Mouse (Mus musculus) liver, embryonic 16.5 days (tissue): ENCODE results near the gene Zbtb7b. TPM values are rescaled to one million over a fixed set of nuclear protein-coding genes. Genes with fewer than 3 reads are reported as not detected.
A peak's percentile ranks its signal among the peaks of the same experiment; 100 is the strongest.

Source experiments
- ATAC-seq: fragments of 200-750 bp; cut with Nextera tagmentation; 2 replicates; pipeline ENCODE4 v1.8.0; 2017; ENCODE audit warnings: low read depth, mild to moderate bottlenecking, moderate number of reproducible peaks, moderate library complexity
- H3K27ac ChIP-seq: fragments of 300-500 bp; sonication (generic); 2 replicates; pipeline ENCODE4 v1.5.1; 2014; ENCODE audit warnings: mild to moderate bottlenecking, low read length
- H3K27me3 ChIP-seq: fragments of 300-500 bp; sonication (generic); 2 replicates; pipeline ENCODE4 v1.6.1; 2014; ENCODE audit warnings: low read depth, low read length, mixed read lengths; ENCODE audit not compliant: control insufficient read depth, insufficient read depth
- H3K36me3 ChIP-seq: fragments of 300-500 bp; sonication (generic); 2 replicates; pipeline ENCODE4 v1.6.1; 2014; ENCODE audit warnings: mild to moderate bottlenecking; ENCODE audit not compliant: control insufficient read depth, insufficient read depth
- H3K4me1 ChIP-seq: fragments of 300-500 bp; sonication (generic); 2 replicates; pipeline ENCODE4 v1.6.1; 2014; ENCODE audit warnings: low read depth, low read length, mixed read lengths; ENCODE audit not compliant: control insufficient read depth
- H3K4me2 ChIP-seq: fragments of 300-500 bp; sonication (generic); 2 replicates; pipeline ENCODE4 v1.6.1; 2014; ENCODE audit warnings: low read depth, low read length, mixed read lengths
- H3K4me3 ChIP-seq: fragments of 300-500 bp; sonication (generic); 2 replicates; pipeline ENCODE4 v1.5.1; 2014; ENCODE audit warnings: low read depth, mild to moderate bottlenecking, low read length
- H3K9ac ChIP-seq: fragments of 300-500 bp; sonication (generic); 2 replicates; pipeline ENCODE4 v1.6.1; 2014; ENCODE audit warnings: low read depth, low read length
- H3K9me3 ChIP-seq: fragments of 300-500 bp; sonication (generic); replicated peaks from 2 replicates; pipeline ENCODE4 v1.6.1; 2016; ENCODE audit warnings: low read length; ENCODE audit not compliant: control insufficient read depth
- WGBS: fragments of 180-500 bp; shearing (Covaris S2); extraction: QIAGEN DNeasy Blood & Tissue Kit; methylation state at CpG from one replicate; pipeline ENCODE4 v1.1.7; 2014; ENCODE audit not compliant: insufficient replicate concordance; 5-methylcytosine and 5-hydroxymethylcytosine counted together
- polyA plus RNA-seq: library from polyadenylated mRNA; unstranded; fragments of >200 nt; fragmentation: Nextera tagmentation; extraction: Ambion mirVana; gene quantifications from 2 replicates; pipeline ENCODE4 v1.2.1, GENCODE M21; 2015

Zbtb7b gene
- polyA plus RNA-seq, 1 experiment from 2014 or later = 2.4 TPM

GRCm38 (mm10) chr3:89337721-89338578 is 56.6 kb downstream of the Zbtb7b start, which contains the start of gene Efna4:
Efna4 (minus strand) TSS chr3:89338028.
- Histone ChIP-seq H3K4me1 (peaks cover 8% of the 10 kb centered on the region; the same call in 1 of the 2 replicates), H3K4me2 (peak within 1 kb of the TSS; percentile 79), H3K36me3 (no peaks in the 10 kb centered on the region), H3K9me3 (no peaks in the 10 kb centered on the region), H3K9ac (peak within 1 kb of the TSS; percentile 60), H3K4me3 (peak within 1 kb of the TSS; percentile 60), H3K27ac (no peak within 1 kb of the TSS), H3K27me3 (peaks cover 12% of the 10 kb centered on the region)
- peak; percentile 68 for ATAC-seq
- 2% methylated on average over 44 of the region's 44 CpGs for WGBS

GRCm38 (mm10) chr3:89337062-89337720 is 57.4 kb downstream of the Zbtb7b start:
- Histone ChIP-seq H3K9ac (peak overlapping the region; percentile 60), H3K27ac (no peak overlapping the region), H3K36me3 (no peaks in the 10 kb centered on the region), H3K9me3 (no peaks in the 10 kb centered on the region), H3K27me3 (peaks cover 12% of the 10 kb centered on the region), H3K4me1 (peaks cover 8% of the 10 kb centered on the region; the same call in 1 of the 2 replicates), H3K4me3 (peak overlapping the region; percentile 60), H3K4me2 (peak overlapping the region; percentile 79)
- 0 out of 2 replicates have a peak, but pooled peaks have one; percentile 2 for ATAC-seq
- 3% methylated on average over 20 of the region's 21 CpGs for WGBS

GRCm38 (mm10) chr3:89336529-89336928 is 58.0 kb downstream of the Zbtb7b start:
- no peak overlapping the region for H3K27ac ChIP-seq
- 25% methylated on average over 6 of the region's 6 CpGs for WGBS
- no peak overlapping the region for H3K9ac ChIP-seq
- H3K4me1 ChIP-seq = peaks cover 8% of the 10 kb centered on the region; the same call in 1 of the 2 replicates
- no peak for ATAC-seq
- H3K36me3 ChIP-seq = no peaks in the 10 kb centered on the region
- H3K4me2 ChIP-seq = no peak overlapping the region
- H3K4me3 ChIP-seq = no peak overlapping the region
- no peaks in the 10 kb centered on the region for H3K9me3 ChIP-seq
- peaks cover 17% of the 10 kb centered on the region for H3K27me3 ChIP-seq

- H3K4me2 ChIP-seq = no peak overlapping the region
- ATAC-seq = no peak
- H3K4me3 ChIP-seq = no peak overlapping the region
- H3K4me1 ChIP-seq = peaks cover 5% of the 10 kb centered on the region; the same call in 1 of the 2 replicates
- no peak overlapping the region for H3K9ac ChIP-seq
- peaks cover 35% of the 10 kb centered on the region for H3K27me3 ChIP-seq
- 78% methylated on average over 11 of the region's 11 CpGs for WGBS
- no peaks in the 10 kb centered on the region for H3K36me3 ChIP-seq
- no peaks in the 10 kb centered on the region for H3K9me3 ChIP-seq
- H3K27ac ChIP-seq = no peak overlapping the region
Observed at GRCm38 (mm10) chr3:89333053-89333452, 61.5 kb downstream of the Zbtb7b start.

GRCm38 (mm10) chr3:89332476-89332875 is 62.1 kb downstream of the Zbtb7b start:
- H3K36me3 ChIP-seq = no peaks in the 10 kb centered on the region
- H3K4me3 ChIP-seq = no peak overlapping the region
- no peak overlapping the region for H3K9ac ChIP-seq
- H3K4me2 ChIP-seq = no peak overlapping the region
- no peak for ATAC-seq
- 53% methylated on average over 12 of the region's 12 CpGs for WGBS
- no peak overlapping the region for H3K27ac ChIP-seq
- H3K9me3 ChIP-seq = no peaks in the 10 kb centered on the region
- H3K27me3 ChIP-seq = peaks cover 36% of the 10 kb centered on the region
- peaks cover 3% of the 10 kb centered on the region; the same call in 1 of the 2 replicates for H3K4me1 ChIP-seq

- 55% methylated on average over 10 of the region's 10 CpGs for WGBS
- Histone ChIP-seq H3K36me3 (no peaks in the 10 kb centered on the region), H3K9me3 (no peaks in the 10 kb centered on the region), H3K4me1 (no peaks in the 10 kb centered on the region; the same call in 1 of the 2 replicates), H3K4me3 (no peak overlapping the region), H3K27me3 (peaks cover 37% of the 10 kb centered on the region), H3K4me2 (no peak overlapping the region), H3K27ac (no peak overlapping the region), H3K9ac (no peak overlapping the region)
- no peak for ATAC-seq
Observed at GRCm38 (mm10) chr3:89332013-89332412, 62.6 kb downstream of the Zbtb7b start.

GRCm38 (mm10) chr3:89331561-89331960 is 63.0 kb downstream of the Zbtb7b start:
- no peak overlapping the region for H3K4me3 ChIP-seq
- H3K36me3 ChIP-seq = no peaks in the 10 kb centered on the region
- no peak overlapping the region for H3K4me2 ChIP-seq
- peaks cover 39% of the 10 kb centered on the region for H3K27me3 ChIP-seq
- no peak for ATAC-seq
- 51% methylated on average over 13 of the region's 13 CpGs for WGBS
- no peak overlapping the region for H3K27ac ChIP-seq
- H3K9ac ChIP-seq = no peak overlapping the region
- H3K4me1 ChIP-seq = no peaks in the 10 kb centered on the region; the same call in 1 of the 2 replicates
- H3K9me3 ChIP-seq = no peaks in the 10 kb centered on the region

GRCm38 (mm10) chr3:89330948-89331347 is 63.6 kb downstream of the Zbtb7b start:
- 25% methylated on average over 10 of the region's 10 CpGs for WGBS
- no peak for ATAC-seq
- H3K27me3 ChIP-seq = peaks cover 36% of the 10 kb centered on the region

More at GRCm38 (mm10) chr3:89330948-89331347, 63.6 kb downstream of the Zbtb7b start:
- no peaks in the 10 kb centered on the region for H3K9me3 ChIP-seq
- no peak overlapping the region for H3K9ac ChIP-seq
- no peak overlapping the region for H3K4me3 ChIP-seq
- no peaks in the 10 kb centered on the region for H3K36me3 ChIP-seq
- no peak overlapping the region for H3K4me2 ChIP-seq
- no peak overlapping the region for H3K27ac ChIP-seq
- H3K4me1 ChIP-seq = no peaks in the 10 kb centered on the region; the same call in 1 of the 2 replicates
